Mouse (Mus musculus) heart, embryonic 12.5 days (tissue): ENCODE results near the gene Ankrd44. TPM values are rescaled to one million over a fixed set of nuclear protein-coding genes. Genes with fewer than 3 reads are reported as not detected.

Source experiments
- ATAC-seq: fragments of 200-750 bp; cut with Nextera tagmentation; 2 replicates; pipeline ENCODE4 v1.8.0; 2017; ENCODE audit warnings: moderate TSS enrichment, moderate library complexity; ENCODE audit not compliant: insufficient number of reproducible peaks, low FRiP score
- H3K27ac ChIP-seq: fragments of 300-500 bp; sonication (generic); 2 replicates; pipeline ENCODE4 v1.5.1; 2016; ENCODE audit warnings: mild to moderate bottlenecking, moderate library complexity; ENCODE audit not compliant: poor library complexity, severe bottlenecking
- H3K27me3 ChIP-seq: fragments of 300-500 bp; sonication (generic); replicated peaks from 2 replicates; pipeline ENCODE4 v1.6.1; 2016; ENCODE audit warnings: mild to moderate bottlenecking, moderate library complexity
- H3K36me3 ChIP-seq: fragments of 300-500 bp; sonication (generic); 2 replicates; pipeline ENCODE4 v1.6.1; 2016; ENCODE audit warnings: mild to moderate bottlenecking, moderate library complexity
- H3K4me1 ChIP-seq: fragments of 300-500 bp; sonication (generic); replicated peaks from 2 replicates; pipeline ENCODE4 v1.6.1; 2016; ENCODE audit warnings: mild to moderate bottlenecking
- H3K4me2 ChIP-seq: fragments of 300-500 bp; sonication (generic); 2 replicates; pipeline ENCODE4 v1.6.1; 2016; ENCODE audit warnings: mild to moderate bottlenecking, moderate library complexity
- H3K4me3 ChIP-seq: fragments of 300-500 bp; sonication (generic); 2 replicates; pipeline ENCODE4 v1.5.1; 2016; ENCODE audit warnings: mild to moderate bottlenecking
- H3K9ac ChIP-seq: fragments of 300-500 bp; sonication (generic); 2 replicates; pipeline ENCODE4 v1.6.1; 2016; ENCODE audit warnings: mild to moderate bottlenecking, moderate library complexity
- H3K9me3 ChIP-seq: fragments of 300-500 bp; sonication (generic); replicated peaks from 2 replicates; pipeline ENCODE4 v1.6.1; 2016; ENCODE audit warnings: mild to moderate bottlenecking, moderate library complexity
- WGBS: fragments of 180-500 bp; shearing (Covaris S2); methylation state at CpG from one replicate; pipeline ENCODE4 v1.1.7; 2016; 5-methylcytosine and 5-hydroxymethylcytosine counted together
- polyA plus RNA-seq: library from polyadenylated mRNA; unstranded; fragments of >200 nt; fragmentation: Nextera tagmentation; extraction: Ambion mirVana; gene quantifications from 2 replicates; pipeline ENCODE4 v1.2.1, GENCODE M21; 2016

The Ankrd44 gene
- polyA plus RNA-seq, 1 experiment from 2014 or later: 11.0 TPM

DNA sequence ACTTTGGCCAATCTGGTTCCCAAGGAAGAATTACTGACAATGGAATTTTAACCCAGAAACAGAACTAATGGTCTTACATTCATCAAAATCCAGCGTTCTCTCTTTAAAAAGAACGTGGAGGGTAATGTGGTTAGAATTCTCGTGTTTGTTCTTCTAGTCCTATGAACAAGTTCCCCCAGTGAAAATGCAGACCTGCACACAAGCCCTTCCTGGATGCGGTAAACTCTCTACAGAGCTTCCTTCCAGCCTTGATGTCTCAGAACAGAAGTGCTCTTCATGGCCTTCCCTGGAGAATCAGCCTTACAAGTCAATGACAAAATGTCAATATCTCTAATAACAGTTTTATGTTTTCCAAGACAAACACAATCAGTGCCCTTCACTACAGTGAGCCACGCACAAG, 65.8 kb downstream of the Ankrd44 start:
- no peak overlapping the region for H3K4me2 ChIP-seq
- no peak overlapping the region for H3K27ac ChIP-seq
- WGBS: 87% methylated on average over 5 of the region's 5 CpGs

DNA sequence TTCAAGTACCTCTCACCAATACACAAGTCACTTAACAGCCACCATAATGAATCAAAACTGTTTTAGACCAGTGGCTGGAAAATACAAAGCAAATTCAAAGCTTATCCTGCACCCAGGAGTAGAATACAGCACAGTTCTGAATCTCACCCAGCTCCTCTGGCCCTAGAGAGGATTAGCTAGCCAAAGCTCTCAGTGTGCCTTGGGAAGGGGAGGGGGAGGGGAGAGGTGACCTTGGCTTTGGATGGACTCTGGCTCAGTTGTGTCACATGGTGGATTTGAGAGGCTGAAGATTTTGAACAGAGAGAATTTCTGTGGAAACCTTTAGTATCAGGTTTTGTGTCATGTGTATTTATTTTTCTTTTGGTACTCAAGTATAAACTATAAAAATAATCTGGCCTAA, 66.3 kb downstream of the Ankrd44 start:
- Histone ChIP-seq H3K4me2 (no peak overlapping the region), H3K27me3 (no peaks in the 10 kb centered on the region), H3K27ac (no peak overlapping the region), H3K36me3 (no peaks in the 10 kb centered on the region), H3K9me3 (no peaks in the 10 kb centered on the region), H3K4me1 (peaks cover 29% of the 10 kb centered on the region), H3K9ac (no peak overlapping the region), H3K4me3 (no peak overlapping the region)
- ATAC-seq: no peak

More for the DNA sequence above, 65.8 kb downstream of the Ankrd44 start:
- Histone ChIP-seq H3K36me3 (no peaks in the 10 kb centered on the region), H3K9ac (no peak overlapping the region), H3K4me1 (peaks cover 30% of the 10 kb centered on the region), H3K27me3 (no peaks in the 10 kb centered on the region), H3K9me3 (no peaks in the 10 kb centered on the region), H3K4me3 (no peak overlapping the region)
- no peak for ATAC-seq

DNA sequence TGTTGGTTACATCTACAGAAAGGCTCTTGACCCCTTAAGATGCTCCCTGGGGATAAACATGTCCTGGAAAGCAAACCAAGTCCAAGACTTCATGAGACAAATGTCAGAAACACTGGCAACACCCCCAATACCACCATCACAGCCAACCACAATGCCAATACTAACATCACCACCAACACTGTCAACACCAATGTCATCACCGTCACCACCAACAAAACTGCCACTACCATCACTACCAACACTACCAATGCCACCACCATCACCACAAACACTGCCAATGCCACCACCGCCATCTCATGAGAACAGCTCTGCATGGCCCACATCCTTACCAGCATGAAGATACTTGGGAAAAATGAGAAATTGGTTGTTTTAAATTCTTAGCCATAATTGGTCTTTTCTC, 67.3 kb downstream of the Ankrd44 start:
- Histone ChIP-seq H3K36me3 (no peaks in the 10 kb centered on the region), H3K9ac (no peak overlapping the region), H3K27ac (no peak overlapping the region), H3K4me1 (peaks cover 29% of the 10 kb centered on the region), H3K4me3 (no peak overlapping the region), H3K4me2 (no peak overlapping the region), H3K27me3 (no peaks in the 10 kb centered on the region), H3K9me3 (no peaks in the 10 kb centered on the region)
- no peak for ATAC-seq
- WGBS: 84% methylated on average over 2 of the region's 2 CpGs

DNA sequence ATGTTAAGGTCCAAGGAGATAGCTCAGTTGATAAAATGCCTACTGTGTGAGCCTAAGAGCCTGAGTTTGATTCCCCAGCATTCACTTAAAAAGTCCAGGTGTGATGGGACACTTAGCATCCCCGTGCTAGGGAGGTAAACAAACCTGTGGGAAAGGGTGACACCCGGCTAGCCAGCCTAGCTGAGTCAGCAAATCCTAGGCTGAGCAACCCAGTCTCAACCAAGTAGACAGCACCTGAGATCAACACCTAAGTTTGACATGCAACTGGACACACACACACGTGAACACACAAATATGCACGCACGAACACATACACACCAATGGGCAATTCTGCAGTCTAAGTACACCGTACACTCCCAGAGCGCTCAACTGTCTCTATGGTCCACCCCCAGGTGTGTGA, 69.7 kb downstream of the Ankrd44 start:
- H3K9me3 ChIP-seq: no peaks in the 10 kb centered on the region
- H3K27ac ChIP-seq: no peak overlapping the region
- peaks cover 22% of the 10 kb centered on the region for H3K4me1 ChIP-seq
- H3K9ac ChIP-seq: no peak overlapping the region
- no peak overlapping the region for H3K4me3 ChIP-seq
- ATAC-seq: no peak
- H3K27me3 ChIP-seq: no peaks in the 10 kb centered on the region
- no peaks in the 10 kb centered on the region for H3K36me3 ChIP-seq
- no peak overlapping the region for H3K4me2 ChIP-seq
- 88% methylated on average over 7 of the region's 7 CpGs for WGBS

DNA sequence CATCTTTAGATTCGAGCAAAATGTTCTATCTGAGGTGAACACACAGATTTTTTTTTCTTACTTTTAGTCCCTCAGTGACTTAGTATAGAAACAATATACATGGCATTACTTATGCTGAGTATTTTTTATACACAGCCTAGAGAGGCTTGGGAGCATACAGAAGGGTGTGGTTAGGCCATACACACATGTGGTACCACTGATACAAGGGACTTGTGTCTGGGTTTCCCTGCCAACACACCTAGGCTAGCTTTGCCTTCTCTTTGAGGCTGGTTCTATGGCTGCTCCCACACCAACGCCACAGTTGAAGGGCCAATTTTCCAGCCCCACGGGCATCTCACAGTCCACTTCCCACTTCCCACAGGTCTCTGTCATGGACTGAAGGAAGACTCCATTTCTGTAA, 70.2 kb downstream of the Ankrd44 start:
- Histone ChIP-seq H3K4me1 (peaks cover 17% of the 10 kb centered on the region), H3K27ac (no peak overlapping the region), H3K9me3 (no peaks in the 10 kb centered on the region), H3K9ac (no peak overlapping the region), H3K27me3 (no peaks in the 10 kb centered on the region), H3K36me3 (no peaks in the 10 kb centered on the region), H3K4me2 (no peak overlapping the region), H3K4me3 (no peak overlapping the region)
- no peak for ATAC-seq
- WGBS: 78% methylated on average over 3 of the region's 3 CpGs

DNA sequence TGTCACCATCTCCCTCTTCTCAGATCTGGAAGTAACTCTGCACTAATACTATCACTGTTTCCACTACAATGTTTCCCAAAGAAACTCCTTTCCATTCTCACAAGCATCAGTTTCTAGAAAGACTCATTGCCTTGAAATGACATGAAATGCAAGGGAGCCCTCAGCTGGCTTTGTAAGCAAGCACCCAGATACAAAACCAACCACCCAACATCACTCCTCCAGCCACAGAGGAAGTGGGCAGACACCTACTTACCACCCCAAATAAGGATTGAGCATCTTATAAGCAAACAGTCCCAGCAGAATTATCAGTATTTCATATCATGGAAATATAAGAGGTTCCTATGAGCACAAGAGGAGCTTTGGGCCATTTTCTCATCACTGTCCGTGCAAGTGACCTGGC, 71.8 kb downstream of the Ankrd44 start:
- Histone ChIP-seq H3K36me3 (no peaks in the 10 kb centered on the region), H3K4me1 (peaks cover 6% of the 10 kb centered on the region), H3K9me3 (no peaks in the 10 kb centered on the region), H3K4me2 (no peak overlapping the region), H3K27ac (no peak overlapping the region), H3K27me3 (no peaks in the 10 kb centered on the region), H3K4me3 (no peak overlapping the region), H3K9ac (no peak overlapping the region)
- WGBS: 79% methylated on average over 1 of the region's 1 CpGs
- no peak for ATAC-seq

DNA sequence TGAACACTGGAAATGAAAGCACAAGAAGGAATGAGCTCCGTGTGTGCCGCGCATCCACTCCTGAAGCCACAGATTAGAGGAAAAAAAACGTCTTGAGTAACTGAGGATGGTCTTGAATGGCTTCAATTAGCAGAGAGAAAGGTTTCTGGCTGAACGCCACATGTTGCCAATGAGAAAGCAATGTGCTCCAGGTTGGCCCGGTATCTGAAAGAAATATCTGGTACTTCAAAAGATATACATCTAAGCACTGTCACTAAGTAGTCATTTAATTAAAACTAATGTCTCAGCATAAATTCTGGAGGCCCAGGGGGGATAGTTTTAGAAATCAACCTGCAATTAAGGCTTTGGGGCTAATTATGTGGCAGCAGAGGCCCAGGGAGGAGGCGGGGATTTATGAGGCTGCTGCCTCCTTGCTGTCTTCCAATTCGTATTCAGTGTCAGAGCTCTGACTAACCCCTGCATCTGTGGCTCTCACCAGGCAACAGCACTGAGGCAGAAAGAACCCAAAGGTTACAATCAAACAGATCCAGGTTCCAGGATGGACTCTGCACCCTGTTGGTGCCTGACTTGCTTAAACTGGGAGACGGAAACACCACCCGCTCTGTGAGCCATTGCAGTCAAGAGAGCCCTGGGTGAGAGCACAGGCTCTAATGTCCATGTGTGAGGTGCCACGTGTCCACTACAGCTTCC, 72.7 kb downstream of the Ankrd44 start:
- Histone ChIP-seq H3K36me3 (no peaks in the 10 kb centered on the region), H3K4me2 (no peak overlapping the region), H3K27me3 (no peaks in the 10 kb centered on the region), H3K9me3 (no peaks in the 10 kb centered on the region), H3K4me1 (no peaks in the 10 kb centered on the region; the same call in 1 of the 2 replicates), H3K9ac (no peak overlapping the region), H3K27ac (no peak overlapping the region), H3K4me3 (no peak overlapping the region)
- no peak for ATAC-seq
- WGBS: 75% methylated on average over 11 of the region's 11 CpGs

DNA sequence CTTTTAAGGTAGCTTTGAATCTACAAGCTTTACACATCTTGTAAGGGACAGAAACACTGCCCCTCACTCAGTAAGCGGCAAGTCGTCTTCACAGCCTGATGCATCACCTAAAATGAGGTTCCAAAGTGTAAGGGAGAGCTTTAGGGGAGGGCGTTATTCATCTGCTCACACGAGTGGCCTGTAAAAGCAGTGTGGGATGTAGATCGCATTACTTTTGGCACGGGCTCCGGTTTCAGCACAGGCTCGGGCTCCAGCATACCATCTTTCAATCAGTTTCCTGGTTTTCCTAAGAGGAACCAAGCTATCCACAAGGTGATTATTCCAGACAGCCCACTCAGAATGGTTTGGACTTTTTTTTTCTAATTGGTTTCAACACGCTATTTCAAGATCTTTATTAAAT, 74.6 kb downstream of the Ankrd44 start:
- Histone ChIP-seq H3K9me3 (no peaks in the 10 kb centered on the region), H3K4me1 (peaks cover 6% of the 10 kb centered on the region), H3K36me3 (no peaks in the 10 kb centered on the region), H3K9ac (no peak overlapping the region), H3K4me2 (no peak overlapping the region), H3K27me3 (no peaks in the 10 kb centered on the region), H3K27ac (no peak overlapping the region), H3K4me3 (no peak overlapping the region)
- no peak for ATAC-seq
- 63% methylated on average over 9 of the region's 9 CpGs for WGBS

DNA sequence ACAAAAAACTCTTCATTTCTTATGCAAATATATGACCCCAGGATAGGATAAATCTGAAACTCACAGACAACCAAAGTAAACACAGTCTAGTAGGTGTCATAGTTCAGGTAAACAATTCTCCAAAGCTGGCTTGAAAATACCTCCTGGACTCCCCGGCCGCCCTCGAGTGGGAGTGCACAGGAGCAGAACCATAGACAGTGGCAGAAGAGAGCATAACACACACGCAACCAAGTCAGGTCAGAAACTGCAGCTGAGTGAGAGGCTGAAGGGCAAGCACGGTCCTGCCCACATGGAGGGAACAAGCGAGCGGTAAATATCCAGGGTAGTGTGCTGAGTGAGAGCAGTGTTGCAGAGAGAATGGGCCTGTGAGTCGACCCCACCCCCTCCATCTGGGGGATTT, 76.1 kb downstream of the Ankrd44 start:
- WGBS: 79% methylated on average over 8 of the region's 8 CpGs
- Histone ChIP-seq H3K9me3 (no peaks in the 10 kb centered on the region), H3K4me3 (no peak overlapping the region), H3K27me3 (no peaks in the 10 kb centered on the region), H3K36me3 (no peaks in the 10 kb centered on the region), H3K27ac (no peak overlapping the region), H3K9ac (no peak overlapping the region), H3K4me2 (no peak overlapping the region), H3K4me1 (peaks cover 9% of the 10 kb centered on the region)
- no peak for ATAC-seq

DNA sequence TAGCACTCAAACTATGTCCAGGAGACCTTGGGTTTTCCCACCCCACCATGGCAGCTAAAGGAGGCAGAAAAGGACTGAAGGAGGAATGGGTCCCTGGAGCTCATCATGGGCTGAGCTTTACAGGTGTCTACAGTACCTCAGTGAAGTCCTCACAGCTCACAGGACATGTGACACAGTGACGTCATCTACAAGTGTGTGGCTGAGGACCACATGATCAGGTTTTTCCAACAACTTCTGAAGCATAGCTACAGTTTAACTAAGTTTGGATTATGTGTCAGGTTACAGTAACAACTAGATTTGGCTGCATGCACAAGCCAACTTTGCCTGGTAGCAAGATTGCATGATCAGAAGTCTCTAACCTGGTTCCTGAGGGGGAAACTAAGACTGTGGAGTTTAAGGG, 78.9 kb downstream of the Ankrd44 start:
- no peak for ATAC-seq
- Histone ChIP-seq H3K4me3 (no peak overlapping the region), H3K9ac (no peak overlapping the region), H3K4me2 (no peak overlapping the region), H3K27ac (no peak overlapping the region), H3K4me1 (peaks cover 20% of the 10 kb centered on the region), H3K27me3 (no peaks in the 10 kb centered on the region), H3K9me3 (no peaks in the 10 kb centered on the region), H3K36me3 (no peaks in the 10 kb centered on the region)
- 78% methylated on average over 1 of the region's 1 CpGs for WGBS

DNA sequence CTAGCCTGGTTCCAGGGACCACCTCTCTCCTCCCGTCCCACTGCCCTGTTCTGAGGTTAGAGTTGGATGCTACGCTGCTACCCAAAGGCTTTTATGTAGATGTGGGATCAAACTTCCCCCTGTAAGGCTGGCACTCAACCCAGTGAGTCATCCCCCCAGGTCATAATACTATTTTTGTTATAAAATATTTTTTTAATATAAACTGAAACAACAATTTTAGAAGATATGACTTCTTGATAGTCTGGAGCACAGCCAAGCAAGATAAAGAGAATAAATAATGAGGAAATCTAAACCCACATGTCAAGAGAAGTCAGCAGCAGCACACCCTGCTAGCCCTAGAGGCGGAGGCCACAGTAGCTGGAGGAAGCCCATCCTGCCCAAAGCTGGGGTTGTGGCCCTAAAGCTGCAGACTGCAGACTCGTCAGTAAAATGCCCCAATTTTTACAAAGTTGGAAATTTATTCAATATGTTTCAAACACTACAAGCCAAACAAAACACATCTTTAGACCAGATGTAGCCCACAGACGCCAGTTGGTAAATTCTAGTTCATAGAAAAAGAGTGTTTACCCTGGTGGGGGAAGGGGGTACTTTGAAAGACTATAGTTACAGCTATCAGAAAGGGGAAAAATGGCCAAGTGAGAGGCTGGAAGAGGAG, 79.7 kb downstream of the Ankrd44 start:
- H3K4me2 ChIP-seq: no peak overlapping the region
- H3K27me3 ChIP-seq: no peaks in the 10 kb centered on the region
- H3K36me3 ChIP-seq: no peaks in the 10 kb centered on the region
- no peak overlapping the region for H3K4me3 ChIP-seq
- H3K4me1 ChIP-seq: peaks cover 26% of the 10 kb centered on the region
- ATAC-seq: no peak; the same call in 1 of the 2 replicates
- no peaks in the 10 kb centered on the region for H3K9me3 ChIP-seq
- no peak overlapping the region for H3K27ac ChIP-seq
- H3K9ac ChIP-seq: no peak overlapping the region
- 73% methylated on average over 5 of the region's 5 CpGs for whole genome bisulfite sequencing

DNA sequence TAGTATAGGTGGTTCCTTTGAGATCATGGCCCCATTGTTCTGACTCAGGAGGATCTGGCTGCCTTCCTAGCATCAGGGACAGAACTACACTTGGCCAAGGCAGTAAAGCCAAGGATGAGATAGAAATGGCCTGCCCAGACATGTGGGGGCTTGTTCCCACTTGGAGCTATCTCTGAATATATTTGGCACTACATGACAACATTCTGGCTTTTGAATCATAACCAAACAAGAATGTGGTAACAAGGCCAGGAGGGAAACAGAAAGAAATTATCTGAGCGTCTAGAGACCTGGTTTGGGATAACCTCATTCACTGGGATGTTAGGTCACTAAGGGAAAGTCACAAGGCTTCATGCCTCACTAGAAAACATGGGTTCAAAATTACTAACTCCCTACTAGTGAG, 81.8 kb downstream of the Ankrd44 start:
- Histone ChIP-seq H3K4me2 (no peak overlapping the region), H3K36me3 (no peaks in the 10 kb centered on the region), H3K4me1 (peaks cover 38% of the 10 kb centered on the region), H3K4me3 (no peak overlapping the region), H3K27me3 (no peaks in the 10 kb centered on the region), H3K9ac (no peak overlapping the region), H3K9me3 (no peaks in the 10 kb centered on the region), H3K27ac (no peak overlapping the region)
- WGBS: 61% methylated on average over 1 of the region's 1 CpGs
- ATAC-seq: no peak
